Mouse (Mus musculus) frontal cortex, adult 2 months (tissue): ENCODE data around the gene Stat6. TPM values are rescaled to one million over a fixed set of nuclear protein-coding genes. Genes with fewer than 3 reads are reported as not detected.

Experiments used
- DNase-seq, 2 experiments: peaks; one replicate each; pipeline ENCODE4 v3.0.0; 2022; ENCODE audit warnings: low spot score in 1 of 2; ENCODE audit errors: extremely low spot score in 1 of 2
- polyA plus RNA-seq: library from polyadenylated mRNA; depleted of rRNA; stranded (reverse); fragments of >200 nt; gene quantifications from 2 replicates; pipeline ENCODE4 v1.2.3, GENCODE M21; 2012

Gene Stat6
- polyA plus RNA-seq, 1 experiment: 11.9 TPM

DNA sequence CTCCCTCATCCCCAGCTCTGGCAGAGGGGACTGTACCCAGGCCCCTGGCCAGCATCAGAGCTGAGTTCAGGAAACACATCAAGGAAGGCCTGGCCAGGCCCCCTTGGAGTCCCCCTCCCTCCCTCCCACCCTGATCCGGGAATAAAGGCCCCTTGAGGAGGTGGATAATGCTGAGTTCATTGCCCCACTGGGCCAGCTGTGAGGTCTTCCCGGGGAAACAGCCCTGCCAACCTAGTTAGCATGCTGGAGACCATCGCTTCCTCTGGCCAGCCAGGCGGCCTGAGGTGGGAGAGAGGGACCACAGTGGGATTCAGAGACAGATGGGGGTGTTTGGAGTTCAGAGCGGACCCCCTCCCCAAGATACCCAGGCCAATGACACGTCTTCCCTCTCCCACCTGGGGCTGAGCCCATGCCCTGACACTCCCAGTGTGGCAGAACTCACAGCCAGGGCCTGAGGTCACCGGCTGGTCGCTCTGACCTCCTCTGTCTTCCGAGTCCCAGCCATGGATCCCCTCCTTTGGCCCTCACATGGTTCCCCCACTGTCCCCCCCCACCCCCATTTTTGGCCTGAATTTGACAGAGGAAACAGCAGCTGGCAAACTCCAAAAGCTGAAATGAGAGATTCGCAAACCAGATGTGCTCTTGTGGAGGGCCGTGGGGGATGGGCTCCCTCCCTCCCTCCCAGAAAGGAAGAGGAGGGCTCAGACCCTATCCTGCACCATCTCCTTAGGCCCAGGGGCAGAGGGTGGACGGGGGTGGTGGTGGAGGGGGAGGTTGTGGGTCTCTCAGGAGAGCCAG, 28.4 kb upstream of the Stat6 start:
- DNase-seq: no peak

DNA sequence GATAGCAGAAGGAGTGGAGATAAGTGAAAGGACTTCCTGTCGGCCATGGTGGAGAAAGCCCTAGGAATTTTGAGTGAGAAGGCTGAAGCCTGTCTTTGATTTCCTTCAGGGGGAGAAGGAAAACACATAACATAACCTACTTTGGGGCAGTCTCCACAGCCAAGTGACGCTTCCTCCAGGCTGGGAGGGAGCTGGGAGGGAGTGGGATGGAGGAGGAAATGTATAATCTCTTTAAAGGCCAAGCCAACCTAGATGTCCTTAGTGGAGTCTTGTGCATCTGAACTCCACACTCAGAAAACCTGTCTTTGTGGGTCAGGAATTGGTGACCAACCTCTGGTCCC, 27.8 kb upstream of the Stat6 start:
- DNase-seq: no peak

DNA sequence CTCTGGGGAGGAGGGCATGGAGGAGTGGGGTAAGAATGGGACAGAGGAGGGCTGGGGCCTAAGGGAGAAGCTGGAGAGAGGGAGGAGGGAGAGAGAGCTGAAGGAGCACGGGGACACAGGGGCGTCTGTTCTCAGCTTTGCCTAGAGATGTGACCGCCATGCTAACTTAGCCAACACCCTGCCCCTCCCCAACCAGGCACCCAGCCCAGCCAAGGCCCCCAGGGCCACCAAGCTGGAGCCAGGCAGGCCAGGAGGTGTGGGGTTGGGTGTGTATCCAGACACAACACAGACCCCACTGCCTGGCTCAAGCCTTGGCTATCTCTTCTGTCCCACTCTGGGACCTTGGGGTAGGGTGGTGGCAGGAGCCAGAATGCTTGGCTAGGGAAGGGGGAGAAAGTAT, 27.2 kb upstream of the Stat6 start:
- DNase-seq: no peak

DNA sequence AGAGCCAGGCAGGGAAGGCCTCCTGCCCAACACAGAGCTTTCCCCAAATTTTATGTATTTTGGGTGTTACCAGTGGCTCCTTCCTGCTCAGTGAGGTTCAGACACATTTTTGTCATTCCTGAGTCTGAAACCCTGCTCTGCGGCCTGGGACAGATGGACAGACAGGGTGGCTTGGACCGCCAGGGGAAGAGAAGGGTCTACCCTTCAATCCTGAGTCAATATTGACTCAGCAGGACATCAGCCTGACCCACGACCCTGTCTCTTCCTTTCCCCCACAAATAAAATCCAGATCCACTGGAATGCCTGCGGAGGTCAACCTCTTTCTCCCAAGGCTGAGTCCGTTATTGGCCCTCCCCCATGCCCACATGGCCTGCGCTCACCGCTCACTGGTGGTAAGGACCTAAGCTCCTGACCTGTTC, 26.5 kb upstream of the Stat6 start:
- DNase-seq: no peak

DNA sequence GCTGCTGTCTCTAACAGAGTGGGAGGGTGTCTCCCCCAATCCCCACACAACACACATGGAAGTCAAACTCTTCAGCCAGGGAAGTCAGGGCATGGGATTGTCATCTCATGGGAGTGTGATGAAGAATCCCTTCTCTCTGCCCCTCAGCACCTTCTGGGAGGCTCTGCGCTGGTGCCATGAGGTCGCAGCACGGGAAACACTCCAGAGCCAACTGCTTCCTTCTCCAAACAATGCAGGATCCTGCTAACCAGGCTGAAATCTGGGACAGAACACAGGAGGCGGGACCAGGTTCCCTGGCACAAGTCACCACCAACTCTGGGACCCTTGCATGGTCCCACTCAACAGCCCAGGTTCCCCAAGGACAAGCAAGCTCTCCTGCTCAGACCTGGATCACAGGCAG, 25.5 kb upstream of the Stat6 start:
- DNase-seq: no peak

DNA sequence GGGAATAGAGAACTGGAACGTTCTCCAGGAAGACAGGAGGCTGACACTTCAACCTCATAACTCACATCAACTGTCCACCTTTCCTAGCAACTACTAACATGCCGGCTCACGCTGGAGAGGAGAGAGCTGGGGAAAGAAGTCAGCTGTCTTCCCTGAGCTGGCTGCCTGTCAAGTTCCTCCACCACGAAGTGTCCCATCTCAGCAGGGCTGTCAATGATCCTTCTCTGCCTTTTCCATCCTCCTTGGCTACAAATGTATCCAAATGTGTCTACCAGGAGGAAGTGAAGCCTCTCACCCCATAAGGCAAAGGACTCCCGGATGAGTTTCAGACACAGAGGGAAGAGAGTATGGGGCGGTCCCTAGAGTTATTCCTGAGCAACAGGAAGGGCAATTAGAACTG, 24.6 kb upstream of the Stat6 start:
- no peak for DNase-seq

DNA sequence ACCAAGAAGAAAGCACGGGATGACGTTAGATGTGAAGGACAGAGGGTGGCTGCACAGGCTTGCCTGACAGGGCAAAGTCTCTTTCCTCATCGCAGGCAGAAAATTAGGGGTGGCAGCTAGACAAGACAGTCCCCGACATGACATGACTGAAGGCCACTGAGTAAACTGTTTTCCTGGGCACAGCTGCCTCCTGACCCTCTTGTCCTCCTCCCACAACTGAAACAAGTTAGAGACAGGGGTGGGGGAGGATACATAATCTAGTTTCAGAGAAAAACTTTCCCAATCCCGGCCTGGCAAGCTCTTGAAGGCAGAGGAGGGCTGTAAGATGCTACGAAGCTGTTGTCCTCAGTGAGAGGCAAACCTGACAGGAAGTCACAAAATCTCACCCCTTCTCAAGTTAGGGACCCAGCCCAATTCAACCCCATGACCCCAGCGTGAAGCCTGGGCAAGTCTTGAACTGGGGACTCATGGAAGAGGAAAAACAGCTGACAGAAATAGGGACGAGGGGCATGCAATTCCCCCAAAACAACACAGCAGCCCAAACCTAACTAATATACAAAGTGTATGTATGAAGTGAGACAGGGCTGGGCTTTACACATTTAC, 23.6 kb upstream of the Stat6 start:
- DNase-seq: no peak

DNA sequence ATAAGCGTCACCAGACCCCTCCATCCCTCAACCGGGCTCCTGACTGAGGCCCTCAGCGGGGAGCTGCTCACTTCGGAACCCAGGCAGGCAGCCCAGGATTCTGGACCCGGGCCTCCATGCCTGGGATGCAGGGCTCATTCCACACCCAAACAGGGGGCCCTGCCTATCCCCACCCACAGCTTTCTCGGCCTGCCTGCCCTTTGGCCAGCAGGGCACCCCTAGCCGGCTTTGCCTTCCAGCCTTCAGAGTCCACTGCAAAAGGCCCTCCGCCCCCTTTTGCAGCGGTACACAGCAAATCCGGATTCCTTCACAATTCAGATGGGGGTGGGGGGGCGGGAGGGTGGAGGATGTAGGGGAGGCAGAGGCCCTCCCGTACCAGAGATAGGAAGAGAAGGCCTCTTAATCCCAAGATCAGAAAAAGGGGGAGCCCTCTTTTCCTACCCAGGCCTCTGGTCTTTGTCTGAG, 22.8 kb upstream of the Stat6 start:
- no peak for DNase-seq

DNA sequence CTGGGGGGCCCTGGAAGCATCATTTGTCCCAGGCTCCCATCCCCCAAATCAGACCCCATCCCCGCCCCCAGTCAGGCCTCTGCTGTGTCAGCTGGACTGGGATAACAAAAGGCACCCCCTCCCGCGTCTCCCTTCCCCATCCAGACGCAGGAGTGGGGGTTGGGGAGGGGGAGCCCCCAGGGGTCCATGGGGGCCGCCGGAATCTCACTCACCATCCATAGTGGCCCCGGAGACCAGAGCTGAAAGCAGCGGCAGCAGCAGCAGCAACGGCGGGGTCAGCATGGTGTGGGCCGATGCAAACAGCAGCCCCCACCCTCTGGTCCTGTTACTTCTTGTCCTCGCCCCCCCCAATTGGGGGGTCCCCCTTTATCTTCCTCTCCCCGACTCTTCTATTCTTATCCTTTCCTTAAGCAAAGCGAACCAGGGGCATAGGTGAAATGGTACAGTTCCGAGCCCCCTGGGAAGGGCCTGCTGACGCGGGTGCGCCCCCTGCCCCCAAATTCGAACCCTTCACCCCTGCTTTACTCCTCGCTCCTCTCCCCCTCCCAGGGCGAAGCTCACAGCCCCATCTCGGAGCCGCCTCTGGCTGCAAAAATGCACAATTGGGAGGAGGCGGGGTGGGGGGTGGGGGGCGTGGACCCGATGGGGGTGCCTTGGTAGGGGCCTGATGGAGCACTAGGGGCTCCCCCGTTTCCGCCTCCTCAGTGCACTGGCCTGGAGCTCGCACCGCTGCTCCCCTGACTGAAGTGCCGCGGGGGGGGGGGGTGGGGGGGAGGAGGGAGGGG, 22.2 kb upstream of the Stat6 start, which contains the start of gene Lrp1:
Lrp1 (minus strand) TSS at position 743 of the 785 bp plus-strand sequence.
- DNase-seq: no peak

DNA sequence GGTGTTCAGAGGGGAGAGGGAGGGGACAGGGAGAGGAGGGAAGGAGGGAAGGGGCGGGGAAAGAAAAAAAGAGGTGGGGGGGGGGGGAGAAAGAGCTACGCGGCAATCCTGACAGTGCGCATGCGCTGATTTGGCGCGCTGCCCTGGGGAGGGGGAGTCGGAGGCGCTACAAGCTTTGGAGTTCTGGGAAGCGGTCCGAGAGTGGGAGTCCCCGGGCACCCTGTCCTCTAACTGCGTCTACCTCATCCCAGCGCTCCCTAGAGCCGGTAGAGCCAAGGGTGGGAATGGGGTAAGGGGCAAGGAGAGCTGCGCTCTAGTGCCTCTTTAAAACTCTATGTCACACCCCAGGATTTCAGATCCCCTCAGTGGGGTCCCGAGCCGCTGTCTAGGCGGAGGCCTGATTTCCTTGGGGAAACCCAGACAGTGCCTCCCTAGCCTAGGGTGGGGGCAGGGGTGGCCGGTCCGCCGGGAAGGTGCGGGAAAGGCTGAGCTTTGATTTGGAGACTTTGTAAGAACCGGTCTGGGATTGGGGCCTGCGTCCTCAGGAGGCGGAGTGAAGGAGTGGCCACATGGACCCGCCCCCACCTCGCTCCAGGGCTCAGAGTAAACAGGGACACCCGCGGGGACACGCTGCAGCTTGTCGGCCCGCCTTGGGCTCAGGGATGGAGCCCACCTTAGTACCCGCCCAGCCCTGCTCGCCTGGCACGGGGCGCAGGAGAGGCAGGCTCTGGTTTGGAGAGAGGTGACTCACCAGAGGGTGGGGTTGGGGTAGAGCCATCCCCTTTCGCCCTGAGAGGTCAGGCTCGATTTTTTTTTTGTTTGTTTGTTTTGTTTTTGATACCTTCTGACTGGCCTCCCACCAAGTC, 21.4 kb upstream of the Stat6 start:
- peak; percentile 79 to 89 for DNase-seq

DNA sequence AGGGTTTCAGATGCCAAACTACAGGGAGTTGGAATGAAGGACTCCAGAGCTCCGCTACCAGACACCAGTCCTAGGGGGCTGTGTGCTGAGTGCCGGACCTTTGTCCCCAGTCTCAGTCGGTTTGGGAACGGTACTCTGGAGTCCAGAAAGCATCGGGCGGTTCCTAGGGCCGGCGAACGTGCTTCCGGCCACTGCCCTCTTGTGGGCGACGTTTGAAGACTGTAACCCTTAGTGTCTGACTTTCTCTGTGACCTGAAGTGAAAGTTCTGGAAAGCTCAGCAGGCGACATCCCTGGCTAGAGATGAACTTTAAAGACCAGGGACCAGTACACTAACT, 20.8 kb upstream of the Stat6 start:
- DNase-seq: peak in 1 of 2 experiments; percentile 59

DNA sequence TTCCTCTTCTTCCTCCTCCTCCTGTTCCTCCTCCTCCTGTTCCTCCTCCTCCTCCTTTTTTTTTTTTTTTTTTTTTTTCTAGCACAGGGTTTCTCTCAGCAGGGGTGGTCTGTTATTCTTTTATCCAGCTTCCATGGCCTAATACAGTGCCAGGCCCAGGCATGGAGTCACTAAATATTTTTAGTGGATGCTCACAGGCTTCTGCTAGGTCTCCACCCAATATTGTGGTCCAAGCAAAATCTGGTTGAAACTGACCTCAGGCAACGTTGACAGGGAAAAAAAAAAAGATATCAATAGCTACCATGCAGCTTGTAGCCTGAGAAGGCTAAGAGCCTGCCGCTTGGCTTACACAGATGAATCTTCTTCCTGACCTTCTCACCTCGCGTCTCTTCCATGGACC, 20.1 kb upstream of the Stat6 start:
- DNase-seq: no peak

DNA sequence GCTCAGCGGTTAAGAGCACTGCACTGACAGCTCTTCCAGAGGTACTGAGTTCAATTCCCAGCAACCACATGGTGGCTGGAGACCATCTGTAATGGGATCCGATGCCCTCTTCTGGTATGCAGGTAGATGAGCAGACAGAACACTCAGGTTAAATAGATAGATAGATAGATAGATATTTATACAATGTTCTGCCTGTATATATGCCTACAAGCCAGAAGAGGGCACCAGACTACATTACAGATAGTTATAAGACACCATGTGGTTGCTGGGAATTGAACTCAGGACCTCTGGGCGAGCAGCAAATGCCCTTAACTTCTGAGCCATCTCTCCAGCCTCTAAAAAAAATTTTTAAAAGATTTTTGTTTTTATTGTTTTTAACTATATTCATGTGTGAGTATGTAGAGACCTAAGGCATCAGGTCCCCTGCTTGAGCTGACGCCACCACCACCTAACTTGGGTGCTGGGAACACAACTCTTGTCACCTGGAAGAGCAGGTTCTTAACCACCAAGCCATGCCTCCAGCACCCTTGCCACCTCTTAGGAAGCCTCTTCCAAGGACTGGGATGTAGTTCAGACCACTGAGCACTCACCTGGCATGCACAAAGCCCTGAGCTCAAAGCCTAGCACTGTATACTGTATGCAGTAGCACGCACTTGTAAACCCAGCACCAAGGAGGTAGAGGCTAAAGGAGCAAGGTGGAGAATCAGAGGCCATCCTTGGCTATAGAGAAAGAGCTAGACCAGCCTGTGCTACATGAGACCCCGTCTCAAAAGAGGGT, 19.2 kb upstream of the Stat6 start:
- DNase-seq: no peak

DNA sequence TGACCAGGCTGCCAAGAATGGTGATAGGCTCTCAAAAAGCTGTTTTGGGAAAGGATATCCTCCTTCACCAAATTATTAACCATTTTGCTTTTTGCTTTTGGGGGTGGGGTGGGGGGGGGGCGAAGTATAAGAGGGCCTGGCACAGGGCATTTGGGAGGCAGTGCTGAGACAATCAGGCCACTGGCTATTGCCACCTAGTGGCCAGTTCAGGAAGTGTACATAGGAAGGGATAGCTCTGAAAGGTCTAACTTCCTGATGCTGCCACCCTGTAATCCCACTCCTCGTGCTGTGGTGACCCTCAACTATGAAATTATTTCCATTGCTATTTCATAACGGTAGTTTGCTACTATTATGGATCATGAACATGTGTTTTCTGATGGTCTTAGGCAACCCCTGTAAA, 16.4 kb upstream of the Stat6 start:
- DNase-seq: peak in 1 of 2 experiments; percentile 70

DNA sequence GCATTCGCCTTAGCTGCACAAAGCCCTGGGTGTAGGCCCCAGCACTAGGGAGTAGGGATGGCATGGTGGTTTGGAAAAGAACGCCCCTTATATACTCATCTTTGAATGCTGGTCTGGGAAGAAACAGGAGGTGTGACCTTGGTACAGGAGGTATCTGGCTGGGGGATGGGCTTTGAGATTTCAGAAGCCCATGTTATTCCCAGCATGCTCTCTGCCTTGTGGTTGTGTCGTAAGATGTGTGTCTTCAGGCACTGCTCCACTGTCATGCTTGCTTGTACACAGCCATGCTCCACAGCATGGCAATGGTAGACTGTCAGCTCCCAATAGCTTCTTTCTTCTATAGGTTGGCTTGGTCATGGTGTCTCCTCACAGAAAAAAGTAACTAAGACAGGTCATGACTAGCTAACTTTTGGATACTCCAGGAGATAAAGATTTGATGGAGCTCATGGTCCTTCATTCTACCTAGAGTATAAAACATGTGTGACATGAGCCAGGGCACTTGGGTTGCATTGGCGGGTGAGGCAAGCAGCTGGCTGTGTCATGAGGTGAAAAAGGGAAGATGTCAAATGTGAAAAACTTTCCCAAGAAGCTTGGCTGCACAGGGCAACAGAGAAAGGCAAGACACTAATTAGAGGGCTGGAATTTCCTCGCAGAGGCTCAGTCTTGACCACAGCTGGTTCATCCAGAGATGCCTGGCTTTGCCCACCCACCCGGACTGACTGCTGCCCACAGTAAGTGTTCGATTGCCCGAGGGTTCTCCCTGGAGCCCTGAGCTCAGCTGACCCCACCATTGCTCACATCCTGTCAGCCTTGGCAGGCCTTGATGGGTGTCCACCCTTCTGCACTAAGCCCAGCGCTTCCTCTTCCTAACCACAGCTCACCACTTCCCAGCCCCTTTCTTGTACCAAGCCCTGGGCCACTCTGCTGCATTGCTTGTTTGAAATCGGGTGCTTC, 11.2 kb upstream of the Stat6 start:
- DNase-seq: no peak

DNA sequence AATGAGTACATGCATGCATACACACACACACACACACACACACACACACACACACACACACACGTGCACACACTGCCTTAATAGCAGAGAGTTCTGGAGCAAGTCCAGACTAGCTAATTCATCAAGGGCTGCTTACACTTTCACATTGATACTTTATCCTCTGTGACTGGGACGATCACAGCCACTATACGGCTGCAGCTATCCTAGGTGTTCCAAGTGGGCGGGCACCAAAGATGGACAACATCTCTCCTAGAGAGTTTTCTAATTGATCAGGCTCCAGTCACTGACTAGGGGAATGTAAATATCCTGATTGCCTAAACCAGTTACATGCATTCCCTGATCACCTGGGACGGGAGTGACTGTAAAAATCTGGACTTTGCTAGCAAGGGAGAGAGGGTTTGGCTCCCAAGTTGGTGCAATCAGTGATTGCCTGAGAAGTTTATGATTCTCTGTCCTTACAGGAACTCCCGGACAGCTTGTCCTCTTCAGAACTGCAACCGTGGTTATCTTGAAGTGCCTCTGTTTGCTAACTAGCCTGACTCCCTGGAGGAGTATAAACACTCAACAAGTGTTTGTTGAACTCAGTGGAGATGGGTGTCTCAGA, 10.0 kb upstream of the Stat6 start:
- DNase-seq: no peak

DNA sequence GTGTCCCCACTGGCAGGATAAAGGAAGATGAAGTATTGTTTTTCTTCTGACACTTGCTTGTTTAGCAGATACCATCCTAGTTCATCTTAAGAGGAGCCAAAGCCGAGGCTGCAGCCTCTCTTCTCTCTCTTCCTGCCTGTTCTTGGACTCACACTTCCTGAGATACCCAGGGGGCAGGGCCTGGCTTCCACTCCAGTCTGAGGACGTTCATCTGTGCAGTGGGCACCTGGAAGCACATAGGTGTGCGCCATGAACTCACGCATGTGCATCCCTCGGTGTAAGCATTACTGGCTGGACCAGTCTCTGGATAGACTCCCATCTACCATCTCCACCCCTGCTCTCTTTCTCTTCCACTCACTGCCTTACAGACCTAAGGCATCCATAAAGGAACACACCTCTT, 2.4 kb upstream of the Stat6 start:
- no peak for DNase-seq
